Mouse (Mus musculus): ENCODE measurements at regions not wholly inside any gene's neighbourhood (a gene's known extent, or its start where the extent isn't known, plus 50 kb on each side); places are given as distances from the start of the nearest gene placed in this dataset.
"Not testable (repeated sequence)": the region's sequence is repeated elsewhere in the genome, so short reads cannot be mapped to it uniquely, and the experiment has no call there.

DNA sequence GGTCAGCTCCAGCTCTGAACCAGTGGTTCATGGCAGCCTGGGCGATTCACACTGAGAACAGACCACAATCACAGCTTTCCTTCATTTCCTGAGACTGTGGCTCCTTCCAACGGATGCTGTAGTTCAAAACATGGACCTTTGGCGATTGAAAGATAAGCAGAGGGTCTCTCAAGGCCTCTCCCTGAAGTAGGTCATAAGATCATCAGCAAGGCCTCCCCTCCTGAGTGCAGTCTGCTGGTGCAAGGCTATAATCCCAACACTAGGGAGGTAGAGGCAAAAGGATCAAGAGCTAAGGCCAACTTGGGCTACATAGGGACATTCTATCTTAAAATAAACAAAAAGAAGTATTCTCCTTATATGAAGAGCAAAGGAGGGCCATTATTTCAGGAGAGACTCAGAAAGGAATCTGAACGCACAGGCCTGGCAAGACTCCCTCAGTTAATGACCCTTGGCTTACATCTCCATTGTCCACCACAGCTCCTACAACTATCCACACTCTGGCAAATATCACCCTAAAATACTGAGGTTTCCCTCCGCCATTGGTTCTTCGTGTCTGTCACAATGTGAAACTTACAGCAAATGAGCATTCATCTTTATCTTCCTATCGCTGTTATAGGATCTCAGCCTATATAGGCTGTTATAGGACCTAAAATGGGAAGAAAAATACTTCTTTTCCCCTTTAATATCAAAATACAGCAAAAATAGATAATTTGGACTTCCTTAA lies 100.0 kb downstream of the Gm15319 start:
- not testable (repeated sequence) for TF ChIP-seq POLR2A (IDR thresholded peaks at IDR 0.05; ENCODE audit: borderline replicate concordance, extremely low read depth, low read depth, low read length); CTCF (IDR thresholded peaks at IDR 0.05; ENCODE audit: insufficient read depth, low read length)

All from lung, adult 2 months (tissue).